Mouse (Mus musculus) adipocyte (in vitro differentiated cells): ENCODE results near the gene Plscr1.

ENCODE experiments used
- DNase-seq: peaks from one replicate; pipeline ENCODE4 v3.0.0-alpha.2; 2016; ENCODE audit warnings: low spot score

Gene Plscr1

GRCm38 (mm10) chr9:92249447-92249852 is at the start of gene Plscr1:
Gene Plscr1 (plus strand): TSS chr9:92249750.
- DNase-seq, result no peak

GRCm38 (mm10) chr9:92204397-92204796 is 45.2 kb upstream of the Plscr1 start:
- no peak for DNase-seq

- peak; percentile 72 for DNase-seq
These were observed 42.2 kb upstream of the Plscr1 start for GRCm38 (mm10) chr9:92207307-92207706.

GRCm38 (mm10) chr9:92207757-92208156 is 41.8 kb upstream of the Plscr1 start:
- no peak for DNase-seq

- DNase-seq, result no peak
These were observed 39.7 kb upstream of the Plscr1 start for GRCm38 (mm10) chr9:92209850-92210249.

GRCm38 (mm10) chr9:92210386-92210967 is 39.1 kb upstream of the Plscr1 start:
- DNase-seq, result no peak

GRCm38 (mm10) chr9:92211048-92211447 is 38.5 kb upstream of the Plscr1 start:
- DNase-seq, result no peak

- peak; percentile 47 for DNase-seq
These were observed 32.1 kb upstream of the Plscr1 start for GRCm38 (mm10) chr9:92217484-92217883.

- DNase-seq, result no peak
These were observed 31.7 kb upstream of the Plscr1 start for GRCm38 (mm10) chr9:92217896-92218295.

- DNase-seq, result no peak
These were observed 29.4 kb upstream of the Plscr1 start for GRCm38 (mm10) chr9:92220151-92220550.

- no peak for DNase-seq
These were observed 28.1 kb upstream of the Plscr1 start for GRCm38 (mm10) chr9:92221480-92221879.

- no peak for DNase-seq
These were observed 24.8 kb upstream of the Plscr1 start for GRCm38 (mm10) chr9:92224598-92225231.

- no peak for DNase-seq
These were observed 23.4 kb upstream of the Plscr1 start for GRCm38 (mm10) chr9:92226127-92226655.

GRCm38 (mm10) chr9:92226795-92227194 is 22.8 kb upstream of the Plscr1 start:
- DNase-seq, result no peak

- DNase-seq, result no peak
These were observed 20.4 kb upstream of the Plscr1 start for GRCm38 (mm10) chr9:92228867-92229832.

- no peak for DNase-seq
These were observed 19.7 kb upstream of the Plscr1 start for GRCm38 (mm10) chr9:92229833-92230205.

GRCm38 (mm10) chr9:92234901-92235458 is 14.6 kb upstream of the Plscr1 start:
- DNase-seq, result no peak

- DNase-seq, result no peak
These were observed 640 bp upstream of the Plscr1 start for GRCm38 (mm10) chr9:92248773-92249446.

GRCm38 (mm10) chr9:92249987-92250772 is 630 bp downstream of the Plscr1 start:
- DNase-seq, result peak; percentile 92

- no peak for DNase-seq
These were observed 3.2 kb downstream of the Plscr1 start for GRCm38 (mm10) chr9:92252718-92253117.
